Mouse (Mus musculus): ENCODE measurements at regions not wholly inside any gene's neighbourhood (a gene's known extent, or its start where the extent isn't known, plus 50 kb on each side); places are given as distances from the start of the nearest gene placed in this dataset.
"Not testable (repeated sequence)": the region's sequence is repeated elsewhere in the genome, so short reads cannot be mapped to it uniquely, and the experiment has no call there.

- no peaks in the 10 kb centered on the region for H3K27me3 ChIP-seq (replicated peaks)
- H3K4me2 ChIP-seq: no peak overlapping the region
- H3K27ac ChIP-seq: no peak overlapping the region
- no peak overlapping the region for H3K4me3 ChIP-seq (replicated peaks)
- H3K4me1 ChIP-seq: no peaks in the 10 kb centered on the region
- WGBS: 84% methylated on average over 6 of the region's 6 CpGs
- H3K36me3 ChIP-seq: no peaks in the 10 kb centered on the region
- no peaks in the 10 kb centered on the region for H3K9me3 ChIP-seq
- no peak for ATAC-seq (ENCODE audit: insufficient read depth, low FRiP score, low read depth)
- no peak overlapping the region for H3K9ac ChIP-seq
These were observed 473.6 kb downstream of the Tlr4 start for GRCm38 (mm10) chr4:67301020-67301419.

GRCm38 (mm10) chr4:67301740-67302139 is 474.4 kb downstream of the Tlr4 start:
- WGBS: 86% methylated on average over 2 of the region's 2 CpGs

GRCm38 (mm10) chr4:67320098-67320497 is 492.7 kb downstream of the Tlr4 start:
- not testable (repeated sequence) for H3K27ac ChIP-seq; H3K4me3 ChIP-seq (replicated peaks); H3K9ac ChIP-seq; H3K4me2 ChIP-seq; H3K36me3 ChIP-seq; ATAC-seq (ENCODE audit: insufficient read depth, low FRiP score, low read depth); H3K27me3 ChIP-seq (replicated peaks); H3K4me1 ChIP-seq; H3K9me3 ChIP-seq

More at GRCm38 (mm10) chr4:67301740-67302139, 474.4 kb downstream of the Tlr4 start:
- Histone ChIP-seq H3K27me3 (replicated peaks) (no peaks in the 10 kb centered on the region), H3K9ac (no peak overlapping the region), H3K36me3 (no peaks in the 10 kb centered on the region), H3K27ac (no peak overlapping the region), H3K4me1 (no peaks in the 10 kb centered on the region), H3K4me3 (replicated peaks) (no peak overlapping the region), H3K9me3 (no peaks in the 10 kb centered on the region), H3K4me2 (no peak overlapping the region)
- no peak for ATAC-seq (ENCODE audit: insufficient read depth, low FRiP score, low read depth)

Data from stomach, embryonic 15.5 days (tissue).